Comparison of ENCODE assay signal across 8 mouse cellular contexts in genomic region chr12:15812139-15812962, GRCm38 (mm10). TPM values are rescaled to one million over a fixed set of nuclear protein-coding genes. Genes with fewer than 3 reads are reported as not detected.
DNase-seq lines count a peak whose midpoint lies in the region; ATAC-seq and TF ChIP-seq lines count a peak whose summit lies in the region.

No protein-coding gene starts in this region.

- no peak for TF ChIP-seq POLR2A in cortical plate, adult 2 months (IDR thresholded peaks at IDR 0.05; ENCODE audit: extremely low read depth, insufficient read depth, low read length)

- intact Hi-C loops in gastrocnemius, adult 2 months (cut with DNase I): loop anchor here (5.0 to 10.0 kb wide), 4 partner anchors 95 to 372 kb away; no protein-coding TSS in a partner anchor

- no peaks in the 10 kb centered on the region for H3K9me3 ChIP-seq in hindbrain, embryonic 15.5 days
- no peaks in the 10 kb centered on the region for H3K9me3 ChIP-seq in liver, postnatal 0 days (ENCODE audit: low read length)

- peak overlapping the region; percentile 100 for H3K27ac ChIP-seq in gastrocnemius, adult 2 months
- H3K27ac ChIP-seq in cortical plate, adult 2 months (ENCODE audit: insufficient read depth, low read length): peak overlapping the region; percentile 89; the same call in 1 of the 2 replicates
- peak overlapping the region; percentile 99 for H3K27ac ChIP-seq in hindbrain, embryonic 15.5 days (replicated peaks)
- no peak overlapping the region for H3K27ac ChIP-seq in liver, postnatal 0 days (ENCODE audit: low read depth)

- DNase-seq in gastrocnemius, adult 2 months: peak; percentile 40
- no peak for DNase-seq in gastrocnemius, postnatal 10 days
- DNase-seq in liver, postnatal 0 days: no peak
- no peak for DNase-seq in adrenal gland, postnatal 4 days (ENCODE audit: low spot score in 2 of 2)
- DNase-seq in thymus, postnatal 36 days: no peak
- no peak for DNase-seq in adrenal gland, postnatal 10 days

- no peak for TF ChIP-seq CTCF in gastrocnemius, adult 2 months (IDR thresholded peaks at IDR 0.05)
- no peak for TF ChIP-seq CTCF in cortical plate, adult 2 months (IDR thresholded peaks at IDR 0.05; ENCODE audit: extremely low read depth, insufficient read depth, low read length)
- no peak for TF ChIP-seq CTCF in liver, postnatal 0 days (IDR thresholded peaks at IDR 0.05; ENCODE audit: low read depth)

- peak overlapping the region; percentile 100 for H3K9ac ChIP-seq in hindbrain, embryonic 15.5 days
- H3K9ac ChIP-seq in liver, postnatal 0 days (replicated peaks): no peak overlapping the region

- H3K4me3 ChIP-seq in gastrocnemius, adult 2 months: peak overlapping the region; percentile 97
- peak overlapping the region; percentile 98 for H3K4me3 ChIP-seq in cortical plate, adult 2 months (ENCODE audit: insufficient read depth, low read length)
- H3K4me3 ChIP-seq in hindbrain, embryonic 15.5 days: peak overlapping the region; percentile 97
- 0 out of 2 replicates have a peak overlapping the region, but pooled peaks have one; percentile 67 for H3K4me3 ChIP-seq in liver, postnatal 0 days (ENCODE audit: low read depth, low read length)

- WGBS in hindbrain, embryonic 15.5 days: 18% methylated on average over 6 of the region's 6 CpGs
- 49% methylated on average over 6 of the region's 6 CpGs for WGBS in liver, postnatal 0 days (ENCODE audit: insufficient replicate concordance)

- peaks cover 12% of the 10 kb centered on the region for H3K36me3 ChIP-seq in hindbrain, embryonic 15.5 days
- H3K36me3 ChIP-seq in liver, postnatal 0 days (replicated peaks; ENCODE audit: insufficient read depth, low read length): no peaks in the 10 kb centered on the region; the same call in 1 of the 2 replicates

- TF ChIP-seq EP300 in liver, postnatal 0 days (IDR thresholded peaks at IDR 0.05; ENCODE audit: low read depth): no peak

- H3K27me3 ChIP-seq in hindbrain, embryonic 15.5 days: no peaks in the 10 kb centered on the region
- H3K27me3 ChIP-seq in liver, postnatal 0 days (ENCODE audit: insufficient read depth, low read length): peaks cover 8% of the 10 kb centered on the region

- ATAC-seq in hindbrain, embryonic 15.5 days (ENCODE audit: low FRiP score, low read depth): no peak
- no peak for ATAC-seq in liver, postnatal 0 days

- peak overlapping the region; percentile 61 for H3K4me2 ChIP-seq in hindbrain, embryonic 15.5 days
- H3K4me2 ChIP-seq in liver, postnatal 0 days (ENCODE audit: low read depth, low read length): peak overlapping the region; percentile 90

- H3K4me1 ChIP-seq in cortical plate, adult 2 months (ENCODE audit: control insufficient read depth, insufficient read depth, low read length): peaks cover 13% of the 10 kb centered on the region
- peaks cover 43% of the 10 kb centered on the region for H3K4me1 ChIP-seq in hindbrain, embryonic 15.5 days (replicated peaks)
- H3K4me1 ChIP-seq in liver, postnatal 0 days (ENCODE audit: insufficient read depth): peaks cover 2% of the 10 kb centered on the region

RNA-seq across cellular contexts. Expression of gene Trib2, which starts 4.4 kb away (rescaled TPM):
- total RNA-seq in gastrocnemius, adult 2 months (2021): 10 to 100 TPM; 10.0 to 17.8 TPM
- total RNA-seq in gastrocnemius, postnatal 10 days (2021): 10 to 100 TPM; 23.5 to 32.1 TPM
- polyA plus RNA-seq in cortical plate, adult 2 months (2012; rRNA removed): 24.6 and 27.4 TPM in 2 replicates
- polyA plus RNA-seq in hindbrain, embryonic 15.5 days (2015; fragmentation: Nextera tagmentation; extraction: Ambion mirVana): 126 and 136 TPM in 2 replicates
- polyA plus RNA-seq in liver, postnatal 0 days (2015; fragmentation: Nextera tagmentation; extraction: Ambion mirVana): 2.6 TPM in 2 replicates
- 10 to 100 TPM; 25.6 to 27.4 TPM for total RNA-seq in adrenal gland, postnatal 4 days (2021)
- total RNA-seq in adrenal gland, postnatal 10 days (2021): 10 to 100 TPM; 24.8 to 25.1 TPM
